Mouse (Mus musculus): Measurements from ENCODE around the gene Stpg2.
"Not testable (repeated sequence)": the region's sequence is repeated elsewhere in the genome, so short reads cannot be mapped to it uniquely, and the experiment has no call there.

Stpg2 gene

GRCm38 (mm10) chr3:139205444-139205998 lies at the start of gene Stpg2:
TSS of gene Stpg2 (plus strand) at chr3:139205694.
- DNase-seq (ENCODE audit: low spot score): no peak

DNA sequence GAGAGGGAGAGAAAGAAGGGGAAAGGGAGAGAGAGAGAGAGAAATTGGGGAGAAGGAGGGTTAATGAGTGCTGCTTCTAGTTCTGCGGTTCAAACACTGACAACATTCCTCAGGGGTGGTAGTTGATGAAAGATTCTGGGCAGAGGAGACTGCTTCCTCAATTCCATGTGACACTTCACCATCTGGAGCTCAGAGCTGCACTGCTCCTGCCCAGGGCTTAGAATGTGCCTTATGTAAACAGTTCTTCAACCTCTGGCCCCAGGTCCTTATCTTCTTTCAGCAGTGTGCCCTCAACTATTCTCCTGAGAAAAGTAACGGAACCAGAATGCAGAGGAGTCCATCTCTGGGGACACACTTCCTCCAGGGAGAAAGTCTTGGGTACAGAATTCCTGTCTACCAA lies 43.3 kb upstream of the Stpg2 start:
- no peak for DNase-seq (ENCODE audit: low spot score)

GRCm38 (mm10) chr3:139162658-139163057 lies 42.8 kb upstream of the Stpg2 start:
- no peak for DNase-seq (ENCODE audit: low spot score)

DNA sequence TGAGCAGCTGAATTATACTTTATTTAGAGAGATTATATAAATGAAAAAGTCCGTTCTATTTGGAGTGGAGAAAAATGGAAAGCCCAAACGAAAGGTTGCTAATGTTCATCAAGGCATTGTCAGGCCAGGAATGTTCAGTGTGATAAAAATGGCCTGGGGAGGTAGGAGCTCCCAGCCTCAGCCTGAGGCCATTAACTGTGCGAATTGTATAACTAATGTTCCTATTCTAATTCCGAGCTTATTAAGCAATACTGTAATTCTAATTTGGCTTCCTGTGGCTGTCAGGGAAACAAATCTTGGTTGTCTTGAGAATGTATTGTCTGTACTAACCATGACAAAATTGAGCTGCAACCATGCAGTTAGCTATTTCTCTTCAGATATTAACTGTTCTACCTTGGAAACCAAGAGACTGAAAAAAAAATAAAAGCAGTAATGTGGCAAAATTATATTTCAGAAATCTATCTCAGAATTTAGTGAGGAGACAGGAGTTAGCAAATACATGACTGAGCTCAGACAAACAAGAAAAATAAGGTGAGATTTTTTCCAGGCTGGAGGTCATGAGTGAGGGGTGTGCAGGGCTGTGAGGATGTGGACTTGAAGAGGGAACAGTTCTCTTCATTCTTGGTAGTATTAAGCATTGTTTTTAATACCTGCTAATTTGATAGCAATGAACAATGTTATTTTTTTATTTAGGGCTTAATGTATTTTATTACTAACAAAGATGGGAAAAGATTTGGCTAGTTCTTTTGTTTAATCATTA lies 36.8 kb upstream of the Stpg2 start:
- no peak for DNase-seq (ENCODE audit: low spot score)

- DNase-seq (ENCODE audit: low spot score): no peak
Measured at GRCm38 (mm10) chr3:139169740-139170139, 35.8 kb upstream of the Stpg2 start.

GRCm38 (mm10) chr3:139176936-139177335 lies 28.6 kb upstream of the Stpg2 start:
- DNase-seq (ENCODE audit: low spot score): no peak

DNA sequence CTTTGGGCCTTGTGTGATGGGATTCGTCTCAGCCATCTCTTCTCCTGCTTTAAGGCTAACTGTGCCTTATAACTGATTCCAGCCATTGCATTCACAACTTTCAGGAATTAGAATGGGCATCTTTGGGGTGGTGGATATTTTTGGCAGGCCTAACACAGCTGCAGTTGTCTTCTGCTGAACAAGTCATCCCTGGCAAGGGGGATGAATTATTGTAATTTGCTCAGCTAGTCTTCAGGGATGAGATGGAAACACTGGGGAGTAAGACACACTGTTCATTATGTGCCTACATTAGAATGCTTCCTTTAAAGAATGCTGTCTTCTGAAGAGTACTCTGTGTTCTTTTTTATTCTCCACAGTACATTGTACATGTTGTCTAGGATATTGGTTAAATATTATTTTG lies 14.0 kb upstream of the Stpg2 start:
- no peak for DNase-seq (ENCODE audit: low spot score)

- no peak for DNase-seq (ENCODE audit: low spot score)
Measured at GRCm38 (mm10) chr3:139193917-139194316, 11.6 kb upstream of the Stpg2 start.

- DNase-seq (ENCODE audit: low spot score): no peak
Measured at GRCm38 (mm10) chr3:139198412-139198811, 7.1 kb upstream of the Stpg2 start.

DNA sequence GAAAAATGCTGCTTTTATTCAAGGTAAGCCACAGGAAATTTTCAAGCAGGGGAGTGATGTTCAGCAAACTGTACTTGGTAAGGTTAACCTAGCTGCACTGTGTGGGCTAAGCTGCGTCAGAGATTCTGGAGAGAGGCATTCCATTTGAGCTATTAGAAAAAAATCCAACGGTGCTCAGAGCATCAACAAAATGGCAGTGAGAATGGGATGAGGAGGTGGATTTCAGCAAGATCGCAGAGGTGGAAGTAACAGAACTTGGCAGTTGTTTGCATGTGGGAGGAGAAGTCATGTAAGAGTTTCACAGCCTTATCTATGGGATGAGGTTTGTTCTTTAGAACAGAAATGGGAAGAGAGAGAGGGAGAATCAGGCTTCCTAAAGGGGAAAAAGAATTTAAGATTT lies 5.2 kb upstream of the Stpg2 start:
- no peak for DNase-seq (ENCODE audit: low spot score)

DNA sequence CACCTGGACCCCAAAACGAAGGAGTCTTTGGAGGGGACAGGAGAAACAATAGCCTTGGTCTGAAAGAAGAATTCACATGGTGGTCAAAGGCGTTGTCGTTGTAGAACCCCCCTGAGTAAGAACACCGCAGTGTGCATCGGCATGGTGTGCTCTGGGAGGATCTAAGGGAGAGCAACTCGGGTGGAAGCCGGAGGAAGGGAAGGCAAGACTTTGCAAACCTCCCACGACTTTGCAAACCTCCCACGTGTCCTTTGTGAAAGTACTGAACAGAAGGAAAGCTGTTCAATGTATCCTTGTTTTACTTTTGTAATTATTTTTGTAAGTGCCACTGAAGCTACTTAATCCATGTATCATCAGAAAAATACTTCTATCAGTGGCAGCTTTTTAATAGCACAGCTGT lies 11.5 kb downstream of the Stpg2 start:
- DNase-seq (ENCODE audit: low spot score): no peak

- no peak for DNase-seq (ENCODE audit: low spot score)
Measured at GRCm38 (mm10) chr3:139225123-139225522, 19.6 kb downstream of the Stpg2 start.

DNA sequence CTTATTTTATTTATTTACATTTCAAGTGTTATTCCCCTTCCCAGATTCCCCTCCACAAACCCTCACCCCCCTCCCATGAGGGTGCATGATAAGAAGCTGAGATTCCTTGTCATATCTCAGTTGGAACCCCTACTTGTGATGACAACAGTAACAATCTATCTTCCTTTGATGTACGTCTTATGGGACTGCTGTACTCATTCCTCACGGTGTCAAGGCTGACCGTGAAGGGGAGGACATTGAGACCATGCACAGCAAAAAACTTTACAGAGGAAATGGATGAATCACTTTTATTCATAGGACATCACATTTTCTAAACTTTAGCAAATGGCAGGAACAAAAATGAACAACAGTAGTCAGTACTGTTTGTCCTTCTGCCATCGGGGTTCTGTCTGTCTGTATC lies 21.3 kb downstream of the Stpg2 start:
- no peak for DNase-seq (ENCODE audit: low spot score)

DNA sequence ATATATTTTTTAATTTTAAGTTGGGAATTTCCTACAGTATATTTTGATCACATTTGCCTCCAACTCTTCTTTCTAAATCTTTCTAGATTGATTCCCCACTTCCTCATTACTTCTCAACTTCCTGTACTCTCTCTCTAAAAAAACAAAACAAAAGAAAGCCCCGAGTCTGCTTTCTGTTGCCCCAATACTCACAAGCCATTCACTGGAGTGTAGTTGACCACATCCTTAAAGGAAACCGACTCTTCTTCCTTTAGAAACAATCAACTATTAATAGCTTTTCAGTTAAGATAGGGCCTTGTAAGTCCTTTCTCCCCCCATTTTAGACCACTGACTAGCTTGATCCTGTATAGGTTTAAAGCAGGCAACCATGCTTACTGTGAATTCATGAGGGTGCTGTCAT lies 39.7 kb downstream of the Stpg2 start:
- no peak for DNase-seq (ENCODE audit: low spot score)

DNA sequence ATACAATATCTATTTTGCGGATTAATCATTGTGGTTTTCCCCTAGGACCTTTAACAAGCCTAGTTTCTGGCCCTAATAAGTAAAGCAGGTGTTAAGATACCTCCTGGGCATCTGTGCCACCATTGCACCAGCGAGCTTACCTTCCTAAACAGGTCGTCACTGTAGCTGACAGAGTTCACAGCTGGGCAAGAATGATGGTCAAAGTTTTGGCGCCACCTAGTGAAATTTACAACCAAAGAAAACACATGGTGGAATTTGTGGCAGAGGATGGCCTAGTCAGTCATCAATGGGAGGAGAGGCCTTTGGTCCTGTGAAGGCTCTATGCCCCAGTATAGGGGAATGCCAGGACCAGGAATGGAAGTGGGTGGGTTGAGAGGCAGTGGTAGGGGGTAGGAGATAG lies 41.0 kb downstream of the Stpg2 start:
- DNase-seq (ENCODE audit: low spot score): no peak

DNA sequence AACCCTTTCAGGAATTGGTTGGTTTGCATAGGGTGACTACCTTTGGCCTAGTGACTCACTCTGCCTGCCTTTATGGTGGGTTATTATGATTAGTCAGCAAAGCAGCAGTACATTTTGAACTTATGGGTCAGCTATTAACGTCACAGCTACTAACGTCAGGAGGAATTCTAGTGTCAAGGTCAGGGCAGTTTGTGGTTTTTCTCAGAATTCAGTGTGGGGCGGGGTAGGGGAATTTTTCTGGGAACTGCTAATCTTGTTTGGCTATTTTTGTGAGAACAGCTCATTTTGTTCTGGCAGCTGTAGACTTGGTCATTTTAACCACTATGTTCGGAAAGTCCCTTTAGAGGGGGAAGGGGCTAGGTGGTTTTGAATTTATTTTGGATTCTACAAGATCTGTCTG lies 56.9 kb downstream of the Stpg2 start:
- DNase-seq (ENCODE audit: low spot score): not testable (repeated sequence)

- DNase-seq (ENCODE audit: low spot score): peak; percentile 10
Measured at GRCm38 (mm10) chr3:139297909-139298308, 92.4 kb downstream of the Stpg2 start.

DNA sequence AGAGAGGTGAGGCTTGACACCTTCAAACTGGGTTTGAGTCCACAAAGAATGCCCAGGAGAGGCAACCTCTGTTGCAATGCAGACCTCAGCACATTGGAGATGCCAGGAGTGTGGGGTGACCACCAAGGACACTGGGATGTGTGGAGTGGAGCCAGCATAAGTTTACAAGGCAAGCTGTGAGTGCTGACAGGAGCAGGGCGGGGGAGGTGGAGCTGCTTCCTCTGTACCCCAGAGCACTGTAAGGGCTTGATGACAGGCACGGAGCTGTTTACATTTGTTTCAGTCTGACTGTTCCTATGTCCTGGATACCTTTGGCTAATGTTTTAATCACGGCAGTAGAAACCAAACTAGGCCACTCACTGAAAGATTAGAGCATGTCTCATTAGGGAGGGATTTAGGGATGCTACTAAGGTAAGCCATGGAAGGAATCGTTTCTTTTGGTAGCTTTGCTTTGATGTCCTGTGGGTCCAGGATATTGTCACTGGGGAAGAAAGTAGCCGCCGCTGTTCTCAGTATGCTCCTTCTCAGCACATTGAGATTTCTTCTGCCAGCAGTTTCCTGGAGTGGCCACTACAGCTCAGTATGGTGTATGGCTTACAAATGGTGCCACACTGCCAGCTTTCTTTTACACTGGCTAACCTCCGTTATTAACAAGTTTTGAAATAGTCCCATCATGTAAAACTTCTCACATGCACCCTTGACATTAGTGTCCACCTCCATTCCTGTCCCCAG lies 102.8 kb downstream of the Stpg2 start:
- DNase-seq (ENCODE audit: low spot score): no peak

DNA sequence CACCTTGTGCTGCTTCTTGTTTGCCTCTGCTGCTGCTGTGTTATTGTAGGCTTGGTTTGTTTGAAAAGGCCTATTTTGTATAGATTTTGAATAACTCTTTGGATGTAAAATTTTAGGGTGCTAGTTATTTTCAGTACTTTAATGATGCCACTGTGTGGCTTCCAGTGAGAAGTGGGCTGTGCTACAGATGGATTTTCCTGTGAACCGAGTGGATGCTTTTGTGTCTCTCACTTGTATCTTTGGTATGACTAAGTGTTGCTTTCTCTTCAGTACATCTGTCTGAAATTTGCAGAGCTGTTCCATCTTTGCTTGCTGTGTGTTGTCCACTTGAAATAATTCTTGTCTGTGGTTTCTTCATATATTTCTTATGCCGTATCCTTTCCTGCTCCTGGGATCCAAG lies 106.2 kb downstream of the Stpg2 start:
- DNase-seq (ENCODE audit: low spot score): no peak

- DNase-seq (ENCODE audit: low spot score): no peak
Measured at GRCm38 (mm10) chr3:139380494-139380893, 175.0 kb downstream of the Stpg2 start.

DNA sequence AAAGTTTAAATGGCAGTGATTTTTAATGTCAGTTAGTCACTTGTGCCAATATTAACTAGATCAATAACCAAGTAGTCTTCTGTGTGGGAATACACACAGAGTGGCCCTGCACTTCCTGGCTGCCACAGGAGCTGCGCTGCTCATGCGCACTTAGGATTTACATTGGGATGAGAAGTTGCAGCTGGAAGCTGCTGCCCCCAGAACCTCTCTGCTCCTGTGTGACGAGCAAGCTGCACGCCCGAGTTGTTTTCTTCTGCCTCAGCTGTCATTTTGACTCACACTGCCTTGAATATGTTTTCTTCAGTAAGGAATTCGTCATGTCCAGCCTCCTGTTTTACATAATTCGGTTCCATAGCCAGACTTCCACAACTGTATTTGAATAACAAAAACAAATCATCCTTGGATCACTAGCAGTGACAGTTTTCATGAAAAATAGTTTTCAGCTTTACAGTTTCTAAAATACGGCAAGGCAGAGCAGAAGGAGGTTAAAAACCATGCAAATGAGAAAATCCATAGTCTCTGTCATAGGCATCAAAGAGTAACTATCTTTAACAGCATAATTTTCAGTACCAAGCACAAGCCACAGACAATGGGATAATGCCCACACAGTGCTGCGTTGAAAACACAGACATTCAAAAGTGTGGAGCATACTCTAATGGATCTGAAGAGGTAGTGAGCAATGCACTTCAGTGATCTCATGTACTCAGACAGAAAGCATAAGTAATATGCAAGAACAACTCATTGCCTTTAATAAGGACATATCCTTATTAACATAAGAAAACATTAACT lies 191.8 kb downstream of the Stpg2 start:
- DNase-seq (ENCODE audit: low spot score): no peak

GRCm38 (mm10) chr3:139404673-139405072 lies 199.2 kb downstream of the Stpg2 start:
- DNase-seq (ENCODE audit: low spot score): no peak

DNA sequence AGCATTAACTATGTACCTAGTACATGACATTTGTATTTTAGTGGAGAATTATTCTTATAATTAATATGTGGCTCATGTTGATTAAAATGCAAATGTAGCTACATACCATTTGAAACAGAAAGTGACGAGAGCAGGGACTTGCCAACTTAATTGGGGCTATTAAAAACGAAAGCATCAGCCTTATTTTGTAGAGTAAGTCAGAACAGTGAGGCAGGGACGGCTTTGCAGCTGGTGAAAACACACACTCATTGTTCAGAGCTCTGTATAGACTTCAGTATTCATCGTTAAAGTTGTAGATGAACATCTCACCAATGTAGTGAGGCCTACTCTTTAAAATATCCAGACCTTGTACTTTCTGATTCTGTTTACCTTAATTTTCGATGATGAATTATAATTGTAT lies 213.6 kb downstream of the Stpg2 start:
- no peak for DNase-seq (ENCODE audit: low spot score)
